In genomic region chr13:42242131-42242530, GRCm38 (mm10) we compare ENCODE assay signal across 23 mouse cellular contexts. TPM values are rescaled to one million over a fixed set of nuclear protein-coding genes. Genes with fewer than 3 reads are reported as not detected.
DNase-seq lines count a peak whose midpoint lies in the region; ATAC-seq and TF ChIP-seq lines count a peak whose summit lies in the region.
"Had no signal": no experiment of that assay in that cellular context is flagged by ENCODE, and none has a peak within 500 bp of the region (broad histone marks: within the 10 kb centered on the region; RNA-seq: fewer than 3 reads in every experiment).

No protein-coding gene starts in this region.

- dilution Hi-C loops in CH12.LX (cut with MboI; ENCODE audit: extremely low pct_ligation_motif_present, extremely low pct_unique_long_range_greater_than_20kb, low sequenced_read_pairs) = no loop called here

- no peak for ATAC-seq in forebrain, embryonic 15.5 days (replicated peaks)
- ATAC-seq: activated CD4-positive, CD25-positive, alpha-beta regulatory T cell, adult 4 months; forebrain, postnatal 0 days; hindbrain, embryonic 16.5 days; Patski had no signal

- no peaks in the 10 kb centered on the region; the same call in 1 of the 2 replicates for H3K4me1 ChIP-seq in kidney, adult 2 months (ENCODE audit: control insufficient read depth, insufficient read depth, low read length)
- peaks cover 5 to 27% of the 10 kb centered on the region in 2 experiments for H3K4me1 ChIP-seq in CH12.LX (ENCODE audit: control insufficient read depth in 1 of 2, insufficient read depth in 2 of 2)
- H3K4me1 ChIP-seq in forebrain, embryonic 15.5 days = no peaks in the 10 kb centered on the region; the same call in 1 of the 2 replicates
- H3K4me1 ChIP-seq: hindbrain, embryonic 12.5 days had no signal

- H3K79me2 ChIP-seq in CH12.LX (replicated peaks; ENCODE audit: control insufficient read depth, extremely low read depth, insufficient read depth, poor library complexity, severe bottlenecking) = no peaks in the 10 kb centered on the region

- H3K4me2 ChIP-seq in CH12.LX (ENCODE audit: insufficient read depth, low read depth, poor library complexity, severe bottlenecking) = no peak overlapping the region
- H3K4me2 ChIP-seq in forebrain, embryonic 15.5 days (replicated peaks) = no peak overlapping the region
- H3K4me2 ChIP-seq: embryonic facial prominence, embryonic 13.5 days; forebrain, embryonic 12.5 days; hindbrain, embryonic 12.5 days had no signal

- 45% methylated on average over 3 of the region's 3 CpGs for WGBS in kidney, adult 2 months
- 6% methylated on average over 3 of the region's 3 CpGs for WGBS in forebrain, embryonic 15.5 days

- TF ChIP-seq RAD21 in CH12.LX (IDR thresholded peaks at IDR 0.05; ENCODE audit: low read depth, low read length) = no peak

- H3K27me3 ChIP-seq in kidney, adult 2 months (replicated peaks; ENCODE audit: control insufficient read depth, insufficient read depth, low read length) = no peaks in the 10 kb centered on the region
- no peaks in the 10 kb centered on the region for H3K27me3 ChIP-seq in CH12.LX (replicated peaks)
- no peaks in the 10 kb centered on the region for H3K27me3 ChIP-seq in forebrain, embryonic 15.5 days
- H3K27me3 ChIP-seq: embryonic facial prominence, embryonic 13.5 days; forebrain, embryonic 12.5 days; hindbrain, embryonic 12.5 days; Patski had no signal

- no peak for TF ChIP-seq CTCF in kidney, adult 2 months (conservative IDR thresholded peaks at IDR 0.05; ENCODE audit: insufficient read depth, insufficient read length, low read depth, low read length)
- no peak for TF ChIP-seq CTCF in CH12.LX (conservative IDR thresholded peaks at IDR 0.05 in 1 of 2, IDR thresholded peaks at IDR 0.05 in 1 of 2; ENCODE audit: low read depth in 2 of 2, low read length in 2 of 2)

- peak; percentile 3 for DNase-seq in kidney, adult 2 months
- no peak for DNase-seq in kidney, adult 8-10 months
- no peak for DNase-seq in CH12.LX (ENCODE audit: extremely low read depth)
- DNase-seq in Muller cell, postnatal 12 days (ENCODE audit: inconsistent ontology term) = peak; percentile 59
- peak; percentile 28 for DNase-seq in mesoderm, embryonic 11.5 days (ENCODE audit: low read depth, low spot score)
- DNase-seq: adrenal gland, postnatal 14 days; cerebellum, adult 11-12 months; cerebellum, adult 9-10 months; cerebellum, postnatal 36 days; forebrain, postnatal 0 days; gastrocnemius, postnatal 10 days; heart, adult 18-20 months; heart, postnatal 10 days; heart, postnatal 4 days had no signal

- no peaks in the 10 kb centered on the region for H3K9me3 ChIP-seq in CH12.LX (replicated peaks; ENCODE audit: low read length)
- no peaks in the 10 kb centered on the region for H3K9me3 ChIP-seq in forebrain, embryonic 15.5 days
- H3K9me3 ChIP-seq: embryonic facial prominence, embryonic 13.5 days; forebrain, embryonic 12.5 days; G1E; heart, embryonic 10.5 days; hindbrain, embryonic 12.5 days had no signal

- no peak for TF ChIP-seq EP300 in CH12.LX (IDR thresholded peaks at IDR 0.05; ENCODE audit: low read length)

- no peak for TF ChIP-seq POLR2A in kidney, adult 2 months (IDR thresholded peaks at IDR 0.05; ENCODE audit: low read depth, low read length)
- TF ChIP-seq POLR2A in CH12.LX (IDR thresholded peaks at IDR 0.05; ENCODE audit: low read depth, low read length) = no peak

- H3K36me3 ChIP-seq in kidney, adult 2 months (ENCODE audit: control insufficient read depth, insufficient read depth, low read length) = no peaks in the 10 kb centered on the region
- no peaks in the 10 kb centered on the region for H3K36me3 ChIP-seq in CH12.LX (replicated peaks in 1 of 2; ENCODE audit: control insufficient read depth in 1 of 2, insufficient read depth in 1 of 2, low read length in 1 of 2)
- H3K36me3 ChIP-seq in forebrain, embryonic 15.5 days = no peaks in the 10 kb centered on the region
- H3K36me3 ChIP-seq: embryonic facial prominence, embryonic 13.5 days; forebrain, embryonic 12.5 days; G1E; heart, embryonic 10.5 days; hindbrain, embryonic 12.5 days had no signal

- in situ Hi-C loops in CH12.LX (cut with MboI; ENCODE audit: low pct_ligation_motif_present, low pct_unique_long_range_greater_than_20kb, low sequenced_read_pairs) = no loop called here

- H3K9ac ChIP-seq in CH12.LX (ENCODE audit: insufficient read depth, low read depth) = no peak overlapping the region
- H3K9ac ChIP-seq in forebrain, embryonic 15.5 days (replicated peaks) = no peak overlapping the region
- H3K9ac ChIP-seq: embryonic facial prominence, embryonic 13.5 days; forebrain, embryonic 12.5 days; forebrain, postnatal 0 days; hindbrain, embryonic 12.5 days had no signal

- H3K27ac ChIP-seq in kidney, adult 2 months (ENCODE audit: insufficient read depth, low read depth, low read length) = no peak overlapping the region
- H3K27ac ChIP-seq in CH12.LX (ENCODE audit: insufficient read depth, low read depth) = no peak overlapping the region
- H3K27ac ChIP-seq in forebrain, embryonic 15.5 days (replicated peaks) = no peak overlapping the region
- H3K27ac ChIP-seq: embryonic facial prominence, embryonic 13.5 days; forebrain, embryonic 12.5 days; heart, embryonic 10.5 days; hindbrain, embryonic 12.5 days had no signal

- no peak overlapping the region for H3K4me3 ChIP-seq in kidney, adult 2 months (ENCODE audit: insufficient read depth, low read depth, low read length)
- no peak overlapping the region for H3K4me3 ChIP-seq in CH12.LX (replicated peaks in 1 of 3; ENCODE audit: low read depth in 2 of 3, low read length in 2 of 3, poor library complexity in 1 of 3)
- H3K4me3 ChIP-seq in forebrain, embryonic 15.5 days = no peak overlapping the region
- H3K4me3 ChIP-seq: embryonic facial prominence, embryonic 13.5 days; forebrain, embryonic 12.5 days; heart, embryonic 10.5 days; hindbrain, embryonic 12.5 days had no signal

TF ChIP-seq in CH12.LX, 34 proteins besides CTCF, POLR2A, EP300 and RAD21:
- no peak for TF ChIP-seq JUND (conservative IDR thresholded peaks at IDR 0.05; ENCODE audit: low read depth, low read length)
- TF ChIP-seq MXI1 (IDR thresholded peaks at IDR 0.05; ENCODE audit: low read depth, low read length) = no peak
- TF ChIP-seq MAFK (IDR thresholded peaks at IDR 0.05; ENCODE audit: insufficient replicate concordance, low read length) = peak; percentile 73

RNA-seq across cellular contexts. Expression of gene Edn1, which starts 59.1 kb away (rescaled TPM):
- polyA plus RNA-seq in kidney, adult 2 months (2012; rRNA removed) = 1.5 and 1.9 TPM in 2 replicates
- total RNA-seq in CH12.LX (2012; rRNA removed) (not detected in 2 replicates), CH12.LX (2014; rRNA removed) (0.18 TPM in 1 of 2 replicates, not detected in the other)
- not detected in 2 replicates for polyA plus RNA-seq in CH12.LX (2012; ENCODE audit: insufficient read length, low read depth)
- polyA plus RNA-seq in forebrain, embryonic 15.5 days (2015; fragmentation: Nextera tagmentation; extraction: Ambion mirVana) = 1.4 TPM in 2 replicates
- polyA plus RNA-seq: activated CD4-positive, CD25-positive, alpha-beta regulatory T cell, adult 4 months; G1E had no signal

Comparison
In these comparisons a context has a peak if more than half of its experiments do, and no peak if none do; other contexts are left out.
1. DNase-seq: peak in kidney, adult 2 months (single experiment), Muller cell, postnatal 12 days (single experiment) and mesoderm, embryonic 11.5 days (single experiment); none in kidney, adult 8-10 months (0 of 2) and CH12.LX (single experiment).